Mouse (Mus musculus) cerebellum, postnatal 10 days (tissue): ENCODE measurements around the gene Prss35.

ENCODE experiments used
- DNase-seq, 2 experiments: peaks; one replicate each; pipeline ENCODE4 v3.0.0; 2021; ENCODE audit warnings: mixed read lengths in 2 of 2

Prss35 gene

GRCm38 (mm10) chr9:86800600-86801163 is 57.2 kb downstream of the Prss35 start:
- DNase-seq = peak; percentile 47 to 70
